1 mouse cellular context compared by ENCODE assay signal in the genomic region with DNA sequence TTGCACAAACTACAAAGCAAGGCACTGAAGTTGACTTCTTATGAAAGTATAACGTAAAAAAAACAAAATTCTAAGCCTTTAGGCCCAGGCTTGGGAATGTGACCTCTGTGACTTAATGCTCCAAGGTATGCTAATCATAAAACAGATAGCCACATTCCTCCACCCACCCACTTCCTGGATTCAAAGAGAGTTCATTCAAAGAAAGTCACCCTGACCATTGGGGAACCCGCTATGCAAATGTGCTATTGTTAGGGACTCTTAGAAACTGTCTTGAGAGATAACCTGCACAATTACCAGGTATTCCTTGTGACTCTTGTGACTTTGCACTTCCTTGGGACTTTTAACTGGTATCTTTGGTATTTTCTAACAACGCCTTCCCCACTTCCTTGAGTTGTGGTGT. TPM values are rescaled to one million over a fixed set of nuclear protein-coding genes. Genes with fewer than 3 reads are reported as not detected.
"Had no signal": no experiment of that assay in that cellular context is flagged by ENCODE, and none has a peak within 500 bp of the region (broad histone marks: within the 10 kb centered on the region; RNA-seq: fewer than 3 reads in every experiment).

No protein-coding gene starts in this region.

RNA-seq across cellular contexts. Expression of a gene that starts 15.8 kb away (rescaled TPM):
- total RNA-seq: neutrophil, adult 5-6 weeks had no signal

RNA-seq across cellular contexts. Expression of a gene that starts 25.6 kb away (rescaled TPM):
- total RNA-seq: neutrophil, adult 5-6 weeks had no signal
